In the genomic region with DNA sequence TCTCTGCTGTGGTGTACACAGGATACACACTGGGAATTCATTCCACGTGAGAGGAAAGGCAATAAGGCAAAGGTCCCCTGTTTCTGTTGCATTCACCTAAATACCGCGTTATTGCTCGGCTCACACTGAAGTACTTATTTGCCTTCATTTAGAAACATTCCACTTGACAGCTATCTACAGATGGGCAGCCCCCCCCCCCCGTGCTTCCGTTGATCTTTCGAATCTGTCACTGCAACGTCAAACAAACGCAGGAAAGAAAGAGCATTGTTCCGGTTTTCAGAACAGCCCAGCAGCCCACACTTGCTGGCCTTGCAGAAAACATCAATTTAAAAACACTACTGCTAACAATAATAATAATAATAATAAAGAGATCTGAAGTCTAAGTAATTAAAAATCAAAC, we compare ENCODE assay signal across 7 mouse cellular contexts. TPM values are rescaled to one million over a fixed set of nuclear protein-coding genes. Genes with fewer than 3 reads are reported as not detected.
DNase-seq lines count a peak whose midpoint lies in the region; ATAC-seq and TF ChIP-seq lines count a peak whose summit lies in the region.

No protein-coding gene starts in this region.

- TF ChIP-seq POLR2A in testis, adult 2 months (IDR thresholded peaks at IDR 0.05; ENCODE audit: control insufficient read depth, low read depth, low read length): no peak
- no peak for TF ChIP-seq POLR2A in small intestine, adult 2 months (IDR thresholded peaks at IDR 0.05; ENCODE audit: low read depth, low read length)

- no peak for TF ChIP-seq CTCF in testis, adult 2 months (IDR thresholded peaks at IDR 0.05; ENCODE audit: control insufficient read depth, insufficient read depth, insufficient replicate concordance, low read depth, low read length)
- TF ChIP-seq CTCF in small intestine, adult 2 months (IDR thresholded peaks at IDR 0.05; ENCODE audit: extremely low read depth, insufficient read length, insufficient replicate concordance, low read depth, low read length): no peak

- no peak for ATAC-seq in heart, embryonic 13.5 days (ENCODE audit: extremely low read depth, insufficient number of reproducible peaks, low FRiP score, low TSS enrichment)
- ATAC-seq in liver, embryonic 12.5 days: no peak

- H3K4me3 ChIP-seq in testis, adult 2 months (ENCODE audit: control insufficient read depth, low read depth, low read length): peak overlapping the region; percentile 7
- peak overlapping the region; percentile 68 for H3K4me3 ChIP-seq in heart, embryonic 13.5 days
- peak overlapping the region; percentile 19; the same call in 1 of the 2 replicates for H3K4me3 ChIP-seq in liver, embryonic 12.5 days
- no peak overlapping the region; the same call in 1 of the 2 replicates for H3K4me3 ChIP-seq in small intestine, adult 2 months (ENCODE audit: low read depth, low read length)

- no peaks in the 10 kb centered on the region for H3K9me3 ChIP-seq in heart, embryonic 13.5 days
- no peaks in the 10 kb centered on the region for H3K9me3 ChIP-seq in liver, embryonic 12.5 days (replicated peaks)

- peak overlapping the region; percentile 98 for H3K4me2 ChIP-seq in heart, embryonic 13.5 days
- peak overlapping the region; percentile 38 for H3K4me2 ChIP-seq in liver, embryonic 12.5 days

- peak overlapping the region; percentile 53; the same call in 1 of the 2 replicates for H3K27ac ChIP-seq in testis, adult 2 months (ENCODE audit: control insufficient read depth, insufficient read depth, low read depth, low read length)
- no peak overlapping the region for H3K27ac ChIP-seq in heart, embryonic 13.5 days (replicated peaks)
- H3K27ac ChIP-seq in liver, embryonic 12.5 days: no peak overlapping the region
- peak overlapping the region; percentile 24; the same call in 1 of the 2 replicates for H3K27ac ChIP-seq in small intestine, adult 2 months (ENCODE audit: insufficient read depth, low read depth, low read length)

- H3K9ac ChIP-seq in heart, embryonic 13.5 days: peak overlapping the region; percentile 42; the same call in 1 of the 2 replicates
- H3K9ac ChIP-seq in liver, embryonic 12.5 days: no peak overlapping the region

- no peaks in the 10 kb centered on the region for H3K27me3 ChIP-seq in testis, adult 2 months (ENCODE audit: control insufficient read depth, insufficient read depth, low read length)
- H3K27me3 ChIP-seq in heart, embryonic 13.5 days (replicated peaks): no peaks in the 10 kb centered on the region
- H3K27me3 ChIP-seq in liver, embryonic 12.5 days (replicated peaks): peaks cover 49% of the 10 kb centered on the region
- no peaks in the 10 kb centered on the region for H3K27me3 ChIP-seq in small intestine, adult 2 months (ENCODE audit: control insufficient read depth, insufficient read depth, low read length)

- peaks cover 15% of the 10 kb centered on the region for H3K4me1 ChIP-seq in testis, adult 2 months (ENCODE audit: control insufficient read depth, insufficient read depth, low read length)
- peaks cover 20% of the 10 kb centered on the region for H3K4me1 ChIP-seq in heart, embryonic 13.5 days
- peaks cover 18% of the 10 kb centered on the region; the same call in 1 of the 2 replicates for H3K4me1 ChIP-seq in liver, embryonic 12.5 days
- no peaks in the 10 kb centered on the region; the same call in 1 of the 2 replicates for H3K4me1 ChIP-seq in small intestine, adult 2 months (ENCODE audit: control insufficient read depth, insufficient read depth, insufficient read length, low read length)

- 24% methylated on average over 10 of the region's 10 CpGs for WGBS in heart, embryonic 13.5 days
- 6% methylated on average over 10 of the region's 10 CpGs for WGBS in liver, embryonic 12.5 days (ENCODE audit: insufficient replicate concordance)
- 27% methylated on average over 10 of the region's 10 CpGs for WGBS in small intestine, adult 2 months

- no peak for DNase-seq in testis, postnatal 10 days (ENCODE audit: low spot score)
- no peak for DNase-seq in urinary bladder, postnatal 25 days (ENCODE audit: low spot score)
- no peak for DNase-seq in left cerebral cortex, adult 9 months (ENCODE audit: low spot score in 2 of 2)

- no peaks in the 10 kb centered on the region for H3K36me3 ChIP-seq in testis, adult 2 months (ENCODE audit: control insufficient read depth, insufficient read depth, low read length)
- H3K36me3 ChIP-seq in heart, embryonic 13.5 days: no peaks in the 10 kb centered on the region
- H3K36me3 ChIP-seq in liver, embryonic 12.5 days: no peaks in the 10 kb centered on the region
- H3K36me3 ChIP-seq in small intestine, adult 2 months (ENCODE audit: control insufficient read depth, insufficient read depth, low read length): no peaks in the 10 kb centered on the region

RNA-seq across cellular contexts. Expression of gene Kctd12, which starts 2.6 kb away (rescaled TPM):
- polyA plus RNA-seq in testis, adult 2 months (2012; rRNA removed): 4.7 and 5.8 TPM in 2 replicates
- polyA plus RNA-seq in heart, embryonic 13.5 days (2015; fragmentation: Nextera tagmentation; extraction: Ambion mirVana): 3.8 and 6.9 TPM in 2 replicates
- polyA plus RNA-seq in liver, embryonic 12.5 days (2016; fragmentation: Nextera tagmentation; extraction: Ambion mirVana): 2.3 and 2.4 TPM in 2 replicates
- polyA plus RNA-seq in small intestine, adult 2 months (2012; rRNA removed): 10.7 and 25.5 TPM in 2 replicates

Comparison
In these comparisons a context has a peak if more than half of its experiments do, and no peak if none do; other contexts are left out.
1. H3K27ac ChIP-seq: peak in testis, adult 2 months (single experiment) and small intestine, adult 2 months (single experiment); none in heart, embryonic 13.5 days (single experiment) and liver, embryonic 12.5 days (single experiment).